Mouse (Mus musculus) inflammation-experienced regulatory T-cells (primary cell): Measurements from ENCODE around the gene 1700086D15Rik. TPM values are rescaled to one million over a fixed set of nuclear protein-coding genes. Genes with fewer than 3 reads are reported as not detected.

ENCODE experiments used
- polyA plus RNA-seq, 2 experiments: library from polyadenylated mRNA; unstranded; fragments of 100-300 nt; shearing (Covaris generic); gene quantifications; one replicate each; pipeline ENCODE4 v1.2.1; 2017

The 1700086D15Rik gene
- polyA plus RNA-seq = under 1 TPM in 1 of 2 experiments, not detected in 1; 0.51 TPM

DNA sequence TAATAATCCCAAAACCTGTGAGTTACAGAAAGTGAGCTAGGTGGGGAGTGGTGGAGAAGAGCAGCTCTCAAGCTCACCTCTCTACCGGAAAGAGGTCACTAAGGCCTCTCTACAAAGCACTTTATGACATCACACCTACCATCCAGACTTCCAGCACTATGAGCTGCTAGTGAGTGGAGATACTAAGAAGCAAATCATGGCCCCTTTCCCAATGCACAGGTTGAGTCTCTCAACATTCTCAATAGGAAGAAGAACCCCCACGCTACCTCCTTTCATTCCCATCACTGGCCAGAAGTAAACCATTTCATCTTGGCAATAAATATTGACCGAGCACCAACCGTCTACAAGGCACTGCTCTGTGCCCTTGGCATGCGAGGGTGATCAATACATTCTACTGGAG lies at the start of gene 1700086D15Rik:
TSS of gene 1700086D15Rik (minus strand) at position 101 of the 400 bp plus-strand sequence.

DNA sequence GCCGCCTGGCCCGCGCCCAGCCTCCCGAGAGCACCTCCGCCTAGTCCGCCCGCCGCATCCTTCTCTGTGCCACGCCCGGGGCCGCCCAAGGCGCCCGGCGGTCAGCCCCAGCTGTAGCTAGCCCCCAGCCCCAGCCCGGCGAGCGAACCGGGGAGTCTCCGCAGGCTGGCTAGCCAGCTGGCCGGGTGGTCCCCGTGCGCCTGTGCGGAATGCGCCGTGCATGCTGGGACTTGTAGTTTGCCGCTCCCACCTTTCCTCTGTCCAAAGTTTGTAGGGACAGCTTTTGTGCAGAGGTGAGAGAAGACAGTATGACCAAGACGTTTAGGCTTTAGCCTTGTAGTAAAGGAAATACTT lies 3.1 kb upstream of the 1700086D15Rik start, which contains the start of gene Arhgap44:
TSS of gene Arhgap44 (minus strand) at position 195 of the 354 bp plus-strand sequence.

Other genes with a start within 250 kb of the 1700086D15Rik start
- gene Elac2, start 180.9 kb downstream of the 1700086D15Rik start, polyA plus RNA-seq = 10 to 100 TPM; 35.2 to 49.5 TPM
- 1 to 10 TPM in 1 of 2 experiments, under 1 TPM in 1; 0.46 to 1.5 TPM for gene Arhgap44, start 3.1 kb upstream of the 1700086D15Rik start, polyA plus RNA-seq
- under 1 TPM; 0.24 to 0.77 TPM for gene Myocd, start 110.1 kb upstream of the 1700086D15Rik start, polyA plus RNA-seq